Mouse (Mus musculus) left cerebral cortex, postnatal 25 days (tissue): ENCODE measurements around the gene E2f6. TPM values are rescaled to one million over a fixed set of nuclear protein-coding genes. Genes with fewer than 3 reads are reported as not detected.

Source experiments
- microRNA-seq, 2 experiments: library from miRNA; unstranded; fragments of <30 nt; microRNA quantifications; one replicate each; pipeline ENCODE4 v1.2.0; 2022
- total RNA-seq, 2 experiments: library from RNA; stranded (reverse); gene quantifications; 2 replicates each; pipeline ENCODE4 v1.2.3; 2021

Gene E2f6
- total RNA-seq, 2 experiments from 2014 or later = 29.8 to 37.2 TPM

Small RNAs within 50 kb of the gene (microRNA-seq; reads per million reads assigned to microRNA genes)
- gene Gm44305 = 0 reads per million in 2 experiments

Other genes starting within 250 kb of the E2f6 start
- 10 to 100 TPM; 18.1 to 18.3 TPM for gene Lpin1, start 200.0 kb upstream of the E2f6 start, total RNA-seq
- 100 to 1,000 TPM; 151 to 171 TPM for gene Ntsr2, start 157.6 kb upstream of the E2f6 start, total RNA-seq
- 1 to 10 TPM in 1 of 2 experiments, under 1 TPM in 1; 0.71 to 1.3 TPM for gene Greb1, start 10.1 kb upstream of the E2f6 start, total RNA-seq
- 100 to 1,000 TPM; 133 to 146 TPM for gene Rock2, start 83.9 kb downstream of the E2f6 start, total RNA-seq
- gene Pqlc3, start 189.4 kb downstream of the E2f6 start, total RNA-seq = 1 to 10 TPM in 1 of 2 experiments, under 1 TPM in 1; 0.89 to 1.5 TPM
- under 1 TPM; 0.60 to 0.87 TPM for gene 2410004P03Rik, start 200.8 kb downstream of the E2f6 start, total RNA-seq